Mouse (Mus musculus) liver, embryonic 13.5 days (tissue): ENCODE data around the gene Gimap4. TPM values are rescaled to one million over a fixed set of nuclear protein-coding genes. Genes with fewer than 3 reads are reported as not detected.

Experiments used
- ATAC-seq: fragments of 200-750 bp; cut with Nextera tagmentation; 2 replicates; pipeline ENCODE4 v1.8.0; 2017; ENCODE audit warnings: low read depth, mild to moderate bottlenecking, moderate number of reproducible peaks, moderate library complexity
- DNase-seq: peaks from one replicate; pipeline ENCODE4 v3.0.0; 2022
- H3K27ac ChIP-seq: fragments of 300-500 bp; sonication (generic); 2 replicates; pipeline ENCODE4 v1.5.1; 2015; ENCODE audit warnings: moderate library complexity, mild to moderate bottlenecking, inconsistent platforms
- H3K27me3 ChIP-seq: fragments of 300-500 bp; sonication (generic); 2 replicates; pipeline ENCODE4 v1.6.1; 2015; ENCODE audit warnings: mild to moderate bottlenecking, inconsistent platforms
- H3K36me3 ChIP-seq: fragments of 300-500 bp; sonication (generic); 2 replicates; pipeline ENCODE4 v1.6.1; 2015; ENCODE audit warnings: mild to moderate bottlenecking, inconsistent platforms
- H3K4me1 ChIP-seq: fragments of 300-500 bp; sonication (generic); replicated peaks from 2 replicates; pipeline ENCODE4 v1.6.1; 2015; ENCODE audit warnings: inconsistent platforms
- H3K4me2 ChIP-seq: fragments of 300-500 bp; sonication (generic); 2 replicates; pipeline ENCODE4 v1.6.1; 2015; ENCODE audit warnings: inconsistent platforms, mild to moderate bottlenecking, moderate library complexity
- H3K4me3 ChIP-seq: fragments of 300-500 bp; sonication (generic); replicated peaks from 2 replicates; pipeline ENCODE4 v1.5.1; 2015; ENCODE audit warnings: mild to moderate bottlenecking, inconsistent platforms
- H3K9ac ChIP-seq: fragments of 300-500 bp; sonication (generic); 2 replicates; pipeline ENCODE4 v1.6.1; 2015; ENCODE audit warnings: mild to moderate bottlenecking, inconsistent platforms
- H3K9me3 ChIP-seq: fragments of 300-500 bp; sonication (generic); replicated peaks from 2 replicates; pipeline ENCODE4 v1.6.1; 2016; ENCODE audit warnings: inconsistent platforms
- whole genome bisulfite sequencing: fragments of 180-500 bp; shearing (Covaris S2); methylation state at CpG from one replicate; pipeline ENCODE4 v1.1.7; 2015; ENCODE audit not compliant: insufficient replicate concordance; 5-methylcytosine and 5-hydroxymethylcytosine counted together
- polyA plus RNA-seq: library from polyadenylated mRNA; unstranded; fragments of >200 nt; fragmentation: Nextera tagmentation; extraction: Ambion mirVana; gene quantifications from 2 replicates; pipeline ENCODE4 v1.2.1, GENCODE M21; 2015

Gene Gimap4
- polyA plus RNA-seq, 1 experiment from 2014 or later = 11.6 TPM

- WGBS = 45% methylated on average over 7 of the region's 7 CpGs
- Histone ChIP-seq H3K27ac (0 out of 2 replicates have a peak overlapping the region, but pooled peaks have one; percentile 14), H3K9ac (no peak overlapping the region), H3K4me2 (no peak overlapping the region), H3K4me1 (no peaks in the 10 kb centered on the region; the same call in 1 of the 2 replicates), H3K9me3 (no peaks in the 10 kb centered on the region), H3K4me3 (no peak overlapping the region), H3K36me3 (no peaks in the 10 kb centered on the region), H3K27me3 (no peaks in the 10 kb centered on the region)
- ATAC-seq (no peak), DNase-seq (no peak)
Observed at GRCm38 (mm10) chr6:48685694-48686665, 1.6 kb downstream of the Gimap4 start.

DNA sequence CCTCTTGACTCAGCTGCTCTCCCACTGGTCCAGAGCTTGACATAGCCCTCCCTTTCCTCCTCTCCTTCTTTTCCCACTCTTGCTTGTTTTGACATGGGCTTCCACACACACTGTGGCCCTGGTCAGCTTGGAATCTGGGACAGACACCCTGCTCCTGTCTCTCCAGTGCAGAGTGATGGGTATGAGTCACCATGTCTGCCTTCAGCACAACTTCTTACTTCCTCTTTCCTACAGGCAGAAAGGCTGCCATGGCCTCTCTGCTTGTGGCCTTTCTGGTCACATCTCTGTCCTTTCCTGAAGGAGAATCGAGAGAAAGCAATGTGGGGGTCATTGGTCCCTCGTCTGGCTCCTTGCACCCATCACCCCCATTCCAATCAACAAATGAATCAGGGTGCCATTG is 2.7 kb downstream of the Gimap4 start:
- no peak for DNase-seq
- 19% methylated on average over 2 of the region's 2 CpGs for WGBS
- no peak overlapping the region for H3K9ac ChIP-seq
- no peak overlapping the region for H3K4me3 ChIP-seq
- no peaks in the 10 kb centered on the region for H3K9me3 ChIP-seq
- H3K27ac ChIP-seq = no peak overlapping the region
- H3K4me1 ChIP-seq = no peaks in the 10 kb centered on the region; the same call in 1 of the 2 replicates
- H3K36me3 ChIP-seq = no peaks in the 10 kb centered on the region
- H3K4me2 ChIP-seq = no peak overlapping the region
- no peak for ATAC-seq
- no peaks in the 10 kb centered on the region for H3K27me3 ChIP-seq

DNA sequence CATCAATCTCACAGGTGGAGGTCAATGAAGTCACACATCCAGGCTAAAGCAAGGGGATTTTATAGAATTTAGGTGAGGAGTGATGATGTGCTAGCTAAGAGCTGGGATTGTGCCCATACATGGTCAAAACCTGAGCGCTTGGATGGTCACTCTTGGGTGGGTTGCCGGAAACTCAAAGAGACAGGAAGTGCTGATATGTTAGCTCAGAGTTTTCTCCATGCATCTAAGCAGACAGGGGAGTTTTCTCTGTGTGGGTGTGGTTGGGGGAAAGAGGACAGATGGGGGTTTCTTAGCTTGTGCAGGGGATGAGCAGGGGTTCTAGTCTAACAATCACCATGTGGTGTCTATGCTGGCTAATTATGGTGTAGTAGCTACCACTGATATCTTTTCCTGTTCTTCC is 5.0 kb downstream of the Gimap4 start:
- H3K9ac ChIP-seq = no peak overlapping the region
- H3K4me2 ChIP-seq = no peak overlapping the region
- no peaks in the 10 kb centered on the region; the same call in 1 of the 2 replicates for H3K4me1 ChIP-seq
- H3K4me3 ChIP-seq = no peak overlapping the region
- H3K27me3 ChIP-seq = no peaks in the 10 kb centered on the region
- H3K27ac ChIP-seq = no peak overlapping the region
- DNase-seq (no peak), ATAC-seq (no peak)
- H3K36me3 ChIP-seq = no peaks in the 10 kb centered on the region
- 44% methylated on average over 2 of the region's 2 CpGs for WGBS
- H3K9me3 ChIP-seq = no peaks in the 10 kb centered on the region

- Histone ChIP-seq H3K4me1 (no peaks in the 10 kb centered on the region), H3K36me3 (no peaks in the 10 kb centered on the region), H3K4me2 (no peak overlapping the region), H3K27ac (no peak overlapping the region), H3K9me3 (no peaks in the 10 kb centered on the region), H3K27me3 (no peaks in the 10 kb centered on the region), H3K9ac (no peak overlapping the region), H3K4me3 (no peak overlapping the region)
- DNase-seq (no peak), ATAC-seq (no peak)
- 66% methylated on average over 6 of the region's 6 CpGs for WGBS
Observed at GRCm38 (mm10) chr6:48692962-48693361, 8.6 kb downstream of the Gimap4 start.

DNA sequence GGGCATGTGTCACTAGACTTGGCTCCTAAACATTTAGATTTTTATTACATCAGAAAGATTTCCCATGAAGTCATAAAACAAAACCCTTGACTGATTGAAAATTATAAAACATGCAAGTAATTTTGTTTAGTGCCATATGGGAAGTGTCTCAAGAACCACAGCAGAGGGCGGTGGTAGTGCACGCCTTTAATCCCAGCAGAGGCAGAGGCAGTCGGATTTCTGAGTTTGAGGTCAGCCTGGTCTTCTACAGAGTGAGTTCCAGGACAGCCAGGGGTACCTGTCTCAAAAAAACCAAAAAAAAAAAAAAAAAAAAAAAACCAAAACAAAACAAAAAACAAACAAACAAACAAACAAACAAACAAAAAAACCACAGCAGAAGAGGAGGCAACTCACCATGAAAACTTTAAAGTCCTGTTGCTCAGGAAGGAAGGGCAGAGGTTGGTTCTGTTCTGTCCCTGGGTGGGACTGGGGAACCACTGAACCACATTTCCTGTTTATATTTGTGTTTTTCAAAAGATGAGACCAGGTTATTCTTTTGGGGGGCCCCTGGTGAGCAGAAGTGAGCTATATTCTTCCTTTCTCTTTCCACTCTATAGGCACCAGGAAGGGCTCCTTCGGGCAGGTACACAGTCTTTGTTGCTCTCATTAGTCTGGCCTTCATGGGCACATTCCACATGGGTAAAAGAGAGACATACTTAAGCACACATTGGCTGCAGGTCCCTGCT is 12.6 kb downstream of the Gimap4 start:
- H3K9ac ChIP-seq = no peak overlapping the region
- no peak overlapping the region for H3K4me2 ChIP-seq
- no peak overlapping the region for H3K27ac ChIP-seq
- no peaks in the 10 kb centered on the region for H3K9me3 ChIP-seq
- H3K4me3 ChIP-seq = no peak overlapping the region
- no peaks in the 10 kb centered on the region for H3K27me3 ChIP-seq
- 65% methylated on average over 4 of the region's 4 CpGs for WGBS
- no peak for DNase-seq
- no peak for ATAC-seq
- no peaks in the 10 kb centered on the region; the same call in 1 of the 2 replicates for H3K4me1 ChIP-seq
- no peaks in the 10 kb centered on the region for H3K36me3 ChIP-seq

GRCm38 (mm10) chr6:48697555-48697930 is 13.2 kb downstream of the Gimap4 start:
- no peak overlapping the region for H3K9ac ChIP-seq
- no peak overlapping the region for H3K4me2 ChIP-seq
- ATAC-seq = no peak
- H3K27me3 ChIP-seq = no peaks in the 10 kb centered on the region
- no peaks in the 10 kb centered on the region; the same call in 1 of the 2 replicates for H3K4me1 ChIP-seq
- WGBS = 32% methylated on average over 1 of the region's 1 CpGs
- DNase-seq = no peak
- H3K36me3 ChIP-seq = no peaks in the 10 kb centered on the region
- no peaks in the 10 kb centered on the region for H3K9me3 ChIP-seq
- H3K27ac ChIP-seq = no peak overlapping the region
- H3K4me3 ChIP-seq = no peak overlapping the region

GRCm38 (mm10) chr6:48698066-48698856 is 13.9 kb downstream of the Gimap4 start:
- Histone ChIP-seq H3K4me1 (no peaks in the 10 kb centered on the region; the same call in 1 of the 2 replicates), H3K4me3 (no peak overlapping the region), H3K36me3 (no peaks in the 10 kb centered on the region), H3K27ac (no peak overlapping the region), H3K4me2 (no peak overlapping the region), H3K9me3 (no peaks in the 10 kb centered on the region), H3K9ac (no peak overlapping the region), H3K27me3 (no peaks in the 10 kb centered on the region)
- DNase-seq = no peak
- no peak for ATAC-seq
- WGBS = 46% methylated on average over 7 of the region's 7 CpGs

DNA sequence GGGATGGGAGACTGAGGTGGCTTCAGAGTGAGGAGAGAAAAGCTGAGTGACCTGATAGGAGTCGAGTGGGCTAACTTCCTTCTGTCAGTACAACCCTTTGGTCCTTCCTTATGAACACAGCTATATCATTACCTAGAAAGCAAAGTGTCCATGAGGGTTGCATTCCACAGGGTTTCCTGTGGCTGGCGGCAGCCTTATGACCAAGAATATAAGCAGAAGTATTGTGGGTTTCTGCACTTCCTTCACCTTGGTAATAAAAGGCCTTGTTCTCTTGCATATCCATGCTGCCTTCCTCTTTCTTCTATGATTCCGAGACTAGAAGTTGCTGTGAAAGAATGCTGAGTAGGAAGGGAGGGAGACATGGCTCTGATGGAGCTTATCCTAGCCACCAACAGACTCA is 14.5 kb downstream of the Gimap4 start:
- H3K36me3 ChIP-seq = no peaks in the 10 kb centered on the region
- H3K4me1 ChIP-seq = no peaks in the 10 kb centered on the region; the same call in 1 of the 2 replicates
- no peak for ATAC-seq
- WGBS = 19% methylated on average over 3 of the region's 3 CpGs
- no peaks in the 10 kb centered on the region for H3K27me3 ChIP-seq
- no peak overlapping the region for H3K27ac ChIP-seq
- no peak overlapping the region for H3K4me3 ChIP-seq
- no peak overlapping the region for H3K4me2 ChIP-seq
- H3K9ac ChIP-seq = no peak overlapping the region
- DNase-seq = no peak
- H3K9me3 ChIP-seq = no peaks in the 10 kb centered on the region

- no peaks in the 10 kb centered on the region for H3K27me3 ChIP-seq
- no peaks in the 10 kb centered on the region for H3K9me3 ChIP-seq
- WGBS = 14% methylated on average over 5 of the region's 5 CpGs
- H3K36me3 ChIP-seq = no peaks in the 10 kb centered on the region
- no peak for DNase-seq
- no peaks in the 10 kb centered on the region; the same call in 1 of the 2 replicates for H3K4me1 ChIP-seq
- no peak overlapping the region for H3K9ac ChIP-seq
- no peak overlapping the region for H3K4me3 ChIP-seq
- H3K27ac ChIP-seq = peak overlapping the region; percentile 14; the same call in 1 of the 2 replicates
- ATAC-seq = peak; percentile 36; the same call in 1 of the 2 replicates
- H3K4me2 ChIP-seq = no peak overlapping the region
Observed at GRCm38 (mm10) chr6:48700251-48701075, 16.1 kb downstream of the Gimap4 start.

DNA sequence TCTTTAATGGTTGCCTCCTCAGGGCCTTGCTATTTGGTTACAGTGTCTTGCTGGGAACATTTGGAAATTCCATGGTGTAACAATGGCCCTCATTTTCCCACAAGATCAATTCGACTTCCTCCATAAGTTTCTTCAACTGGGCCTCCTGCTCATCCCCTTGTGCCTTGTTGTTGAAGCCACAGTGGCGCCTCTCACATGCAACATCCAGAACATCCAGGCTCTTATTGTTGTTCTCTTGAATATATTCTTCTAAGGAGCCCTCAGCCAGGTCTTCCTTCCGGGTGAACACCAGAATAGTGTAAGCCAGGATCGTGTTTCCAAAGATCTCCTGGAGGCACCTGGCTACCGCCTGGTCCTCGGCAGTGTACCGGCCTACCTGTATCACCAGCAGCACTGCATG is 17.8 kb downstream of the Gimap4 start:
- H3K4me3 ChIP-seq = no peak overlapping the region
- WGBS = 72% methylated on average over 7 of the region's 7 CpGs
- no peak overlapping the region for H3K27ac ChIP-seq
- DNase-seq = no peak
- H3K4me2 ChIP-seq = no peak overlapping the region
- no peak overlapping the region for H3K9ac ChIP-seq
- no peak for ATAC-seq
- H3K36me3 ChIP-seq = no peaks in the 10 kb centered on the region
- no peaks in the 10 kb centered on the region for H3K27me3 ChIP-seq
- no peaks in the 10 kb centered on the region; the same call in 1 of the 2 replicates for H3K4me1 ChIP-seq
- no peaks in the 10 kb centered on the region for H3K9me3 ChIP-seq
